Mouse (Mus musculus) cerebellum, postnatal 14 days (tissue): ENCODE measurements around the gene Pgm3.
A peak's percentile ranks its signal among the peaks of the same experiment; 100 is the strongest.
"Not testable (repeated sequence)": the region's sequence is repeated elsewhere in the genome, so short reads cannot be mapped to it uniquely, and the experiment has no call there.

Experiments used
- DNase-seq, 2 experiments: peaks; one replicate each; pipeline ENCODE4 v3.0.0; 2021; ENCODE audit warnings: mixed read lengths in 2 of 2

Pgm3 gene

GRCm38 (mm10) chr9:86571540-86572135, at the start of gene Pgm3, which contains the start of gene Rwdd2a:
TSS of gene Pgm3 (minus strand) at chr9:86571842.
TSS of gene Rwdd2a (plus strand) at chr9:86571991.
- DNase-seq: peak; percentile 98 to 99

DNA sequence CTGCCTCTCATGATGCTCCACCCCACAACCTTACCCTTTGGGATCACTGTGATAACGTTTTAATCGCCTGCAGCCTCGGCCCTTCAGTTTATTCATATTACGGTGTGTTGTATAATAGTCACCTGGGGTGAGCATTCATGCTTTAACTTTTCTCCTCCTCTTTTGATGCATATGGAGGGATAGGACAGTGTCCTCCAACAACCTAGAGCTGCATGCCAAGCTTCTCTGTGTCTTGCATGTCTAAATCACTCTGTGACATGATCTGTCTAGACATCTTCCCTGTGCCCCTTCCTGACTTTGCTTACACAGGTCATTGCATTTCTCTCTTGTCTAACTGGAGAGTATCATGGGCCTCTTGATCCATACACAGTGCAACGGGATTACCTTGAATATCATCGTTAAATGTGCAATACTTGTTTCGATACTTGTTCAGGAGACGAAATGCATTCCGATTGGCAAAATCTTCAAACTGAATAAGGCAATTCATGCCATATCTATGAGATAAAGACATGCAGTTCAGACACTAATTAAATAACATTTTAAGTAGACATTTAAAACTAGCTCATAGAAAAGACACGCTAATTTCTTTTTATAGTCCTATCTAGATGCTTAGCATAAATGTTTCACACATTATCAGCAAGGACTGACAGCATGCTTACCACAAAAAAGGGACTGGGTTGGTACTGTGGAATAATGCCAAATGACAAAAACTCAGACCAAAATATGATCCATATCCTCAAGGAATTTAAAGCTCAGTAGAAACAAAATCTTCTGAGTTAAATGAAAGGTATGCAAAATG, 47.9 kb upstream of the Pgm3 start:
- peak; percentile 5 to 24 for DNase-seq

DNA sequence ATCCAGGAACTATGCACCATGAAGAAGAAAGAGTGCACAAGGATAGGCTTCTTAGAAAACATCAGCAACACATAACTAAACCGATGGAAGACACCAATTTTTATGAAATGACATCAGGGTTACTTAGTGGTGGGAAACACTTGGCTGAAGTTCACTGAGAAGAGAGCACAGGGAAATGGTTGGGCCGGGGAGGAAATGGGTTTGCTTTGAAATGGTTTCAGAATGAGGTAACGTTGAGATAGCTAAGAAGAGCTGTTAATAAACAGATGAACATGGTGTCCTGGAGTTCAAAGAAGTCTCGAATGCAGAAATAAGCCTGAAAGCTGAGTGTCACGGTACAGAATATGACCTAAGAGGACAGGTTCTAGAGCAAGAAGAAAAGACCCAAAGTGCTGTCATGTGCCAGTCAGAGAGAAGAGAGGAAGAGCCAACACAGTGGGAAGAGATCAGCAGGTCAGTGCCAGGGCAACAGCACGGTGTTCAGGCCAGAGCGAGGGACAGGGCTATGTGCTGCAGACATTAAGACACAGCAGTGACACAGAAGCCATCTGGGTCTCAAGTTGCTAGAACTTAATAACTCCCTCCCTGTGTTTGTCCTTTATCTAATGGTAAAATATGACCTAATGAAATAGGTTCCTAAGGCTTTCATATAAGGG, 46.3 kb upstream of the Pgm3 start:
- no peak for DNase-seq

GRCm38 (mm10) chr9:86615765-86616164, 44.1 kb upstream of the Pgm3 start:
- no peak for DNase-seq

DNA sequence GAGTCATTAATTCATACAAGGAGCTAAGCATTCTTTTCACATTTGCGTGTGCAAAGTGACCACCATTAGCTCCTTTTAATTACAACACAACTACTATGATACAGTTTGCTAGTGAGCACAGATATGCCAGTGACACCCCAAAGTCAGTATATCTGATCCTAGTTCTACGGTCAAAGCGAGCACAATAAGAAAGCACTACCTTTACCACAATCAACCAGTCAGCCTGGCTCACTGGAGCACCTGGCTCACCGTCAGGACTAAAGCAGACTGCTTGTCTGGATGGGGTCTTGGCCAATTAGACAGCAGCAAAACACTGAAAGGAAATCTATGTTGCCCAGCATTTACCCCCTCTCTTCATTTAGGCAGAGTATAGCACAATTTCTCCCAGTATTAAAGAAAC, 40.4 kb upstream of the Pgm3 start:
- DNase-seq: no peak

DNA sequence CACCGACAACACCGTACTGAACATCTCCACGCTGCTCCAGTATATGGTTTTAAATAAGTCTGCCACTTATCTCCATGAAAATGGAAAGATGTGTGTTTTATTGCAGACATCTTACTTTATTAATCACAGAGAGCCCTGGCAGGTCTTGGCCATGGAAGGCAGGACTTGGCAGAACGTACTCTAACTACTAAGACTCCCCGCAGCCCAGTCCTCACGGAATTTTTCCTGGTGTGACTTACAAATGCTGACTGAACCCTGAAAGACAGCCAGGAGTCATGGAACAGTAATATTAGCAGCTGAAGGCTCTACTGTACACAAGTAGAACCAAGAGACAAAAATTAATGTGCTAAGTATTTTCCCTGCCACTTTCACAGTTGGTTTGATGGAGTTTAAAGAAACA, 34.1 kb upstream of the Pgm3 start:
- no peak for DNase-seq

DNA sequence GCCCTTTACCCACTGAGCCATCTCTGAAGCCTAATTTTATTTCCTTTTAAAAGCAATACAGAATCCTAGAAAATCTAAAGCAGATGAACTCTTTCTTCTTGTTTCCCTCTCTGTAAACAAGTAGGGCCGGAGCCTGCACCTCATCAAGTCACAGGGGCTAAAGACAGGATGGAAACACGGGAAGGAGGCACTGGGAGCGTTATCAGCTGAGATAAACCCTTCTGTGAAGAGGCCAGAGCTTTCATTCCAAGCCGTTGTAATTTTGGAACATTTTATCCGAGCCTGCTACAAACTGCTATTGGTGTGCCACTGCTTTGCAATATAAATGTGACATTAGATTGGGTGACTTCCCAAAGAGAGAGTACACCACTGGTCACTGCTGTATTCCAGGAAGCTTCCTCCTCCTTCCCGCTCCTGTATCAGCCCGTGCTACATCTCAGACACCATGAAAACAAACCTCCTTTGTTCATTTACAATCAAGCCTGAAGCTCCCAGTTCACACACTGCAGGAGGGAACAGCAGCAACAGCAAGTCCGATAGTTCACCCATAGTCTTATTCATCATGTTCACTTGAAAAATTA, 28.2 kb upstream of the Pgm3 start:
- no peak for DNase-seq

GRCm38 (mm10) chr9:86596983-86597382, 25.3 kb upstream of the Pgm3 start:
- not testable (repeated sequence) for DNase-seq

- DNase-seq: not testable (repeated sequence)
These were observed 22.7 kb upstream of the Pgm3 start for GRCm38 (mm10) chr9:86594357-86594767.

GRCm38 (mm10) chr9:86592676-86593668, 21.3 kb upstream of the Pgm3 start:
- DNase-seq: peak in 1 of 2 experiments; percentile 17

- no peak for DNase-seq
These were observed 15.6 kb upstream of the Pgm3 start for GRCm38 (mm10) chr9:86587019-86587795.

GRCm38 (mm10) chr9:86583740-86584139, 12.1 kb upstream of the Pgm3 start:
- DNase-seq: peak; percentile 77 to 80

DNA sequence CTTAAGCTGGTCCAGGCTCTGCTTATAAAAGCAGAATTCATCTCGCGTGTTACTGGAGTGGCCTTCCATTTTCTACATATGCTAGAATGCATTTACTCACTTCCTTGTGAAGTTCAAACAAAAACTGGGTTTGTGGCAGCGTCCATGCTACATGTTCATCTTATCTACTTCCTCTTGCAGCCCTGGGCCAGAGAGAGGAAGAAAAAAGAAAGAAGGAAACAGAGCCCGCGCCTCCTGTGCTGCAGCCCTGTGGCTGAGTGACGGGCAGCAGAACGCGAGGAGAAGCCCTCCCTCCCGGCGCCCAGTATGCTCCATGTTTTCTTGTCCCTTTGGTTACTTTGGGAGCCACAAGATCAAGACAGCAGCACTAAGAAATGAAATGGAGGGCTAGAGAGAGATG, 8.0 kb upstream of the Pgm3 start:
- DNase-seq: no peak

DNA sequence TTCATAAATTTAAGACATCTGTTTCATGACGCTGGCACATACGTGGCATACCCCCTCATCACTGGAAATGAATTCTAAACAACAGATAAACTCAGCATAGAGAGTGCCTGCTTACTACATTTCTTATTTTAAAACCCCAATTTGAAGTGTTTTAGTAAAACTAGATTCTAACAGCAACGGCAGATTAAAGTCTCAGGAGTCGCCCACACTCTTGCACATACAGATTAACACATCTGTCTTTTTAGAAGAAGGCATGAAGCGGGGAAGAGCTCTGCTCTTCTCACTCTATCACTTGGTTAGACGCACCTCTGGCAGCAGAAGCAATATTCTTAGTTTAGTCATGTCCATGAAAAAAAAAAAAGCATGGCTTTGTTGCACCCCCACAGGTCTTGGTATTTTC, 3.5 kb upstream of the Pgm3 start:
- no peak for DNase-seq

GRCm38 (mm10) chr9:86573616-86574303, 2.1 kb upstream of the Pgm3 start:
- no peak for DNase-seq

DNA sequence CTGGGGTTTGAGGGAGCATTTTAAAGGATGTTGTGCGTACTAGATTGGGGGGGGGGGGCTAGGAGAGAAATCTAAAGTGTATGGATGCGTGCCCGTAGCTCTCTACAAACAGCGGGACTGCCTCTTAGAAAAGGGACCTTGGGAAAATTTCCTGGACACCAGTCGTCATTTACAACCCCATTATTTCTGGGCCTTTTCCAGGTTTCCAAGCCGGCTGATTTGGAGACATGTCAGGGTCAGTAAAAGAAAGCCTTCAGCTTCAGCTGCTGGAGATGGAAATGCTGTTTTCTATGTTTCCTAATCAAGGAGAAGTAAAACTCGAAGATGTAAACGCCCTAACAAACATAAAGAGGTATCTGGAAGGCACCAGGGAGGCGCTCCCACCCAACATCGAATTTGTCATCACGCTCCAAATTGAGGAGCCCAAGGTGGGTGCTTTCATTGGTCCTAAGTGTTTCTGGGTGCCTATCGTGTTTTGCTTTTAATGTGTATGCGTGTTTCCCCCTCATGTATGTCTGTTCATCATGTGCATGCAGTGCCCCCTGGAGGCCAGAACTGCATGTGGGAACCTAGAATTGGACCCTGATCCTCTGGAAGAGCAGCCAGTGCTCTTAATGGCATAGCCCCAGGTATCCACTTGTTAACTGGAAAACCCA, 1.1 kb upstream of the Pgm3 start:
- DNase-seq: peak; percentile 78 to 86

DNA sequence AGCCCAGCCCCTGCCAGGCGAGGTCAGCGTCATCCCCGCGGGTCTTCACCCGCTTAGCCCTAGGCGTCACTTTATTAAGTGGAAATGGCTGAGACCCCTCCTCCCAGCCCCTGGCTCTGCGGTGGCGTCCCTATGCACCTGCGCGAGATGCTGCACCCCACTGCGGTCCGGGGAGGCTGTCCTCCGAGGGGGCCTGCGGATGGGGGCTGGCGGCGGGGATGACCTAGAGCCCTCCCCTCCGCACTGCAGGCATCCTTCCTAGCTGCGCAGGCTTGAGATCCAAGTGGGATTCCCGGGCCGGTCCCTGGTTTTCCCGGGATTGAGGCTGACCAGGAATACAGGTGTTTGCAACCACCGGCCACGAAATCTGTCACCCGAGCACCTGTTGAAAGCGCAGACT, 554 bp upstream of the Pgm3 start:
- no peak for DNase-seq

DNA sequence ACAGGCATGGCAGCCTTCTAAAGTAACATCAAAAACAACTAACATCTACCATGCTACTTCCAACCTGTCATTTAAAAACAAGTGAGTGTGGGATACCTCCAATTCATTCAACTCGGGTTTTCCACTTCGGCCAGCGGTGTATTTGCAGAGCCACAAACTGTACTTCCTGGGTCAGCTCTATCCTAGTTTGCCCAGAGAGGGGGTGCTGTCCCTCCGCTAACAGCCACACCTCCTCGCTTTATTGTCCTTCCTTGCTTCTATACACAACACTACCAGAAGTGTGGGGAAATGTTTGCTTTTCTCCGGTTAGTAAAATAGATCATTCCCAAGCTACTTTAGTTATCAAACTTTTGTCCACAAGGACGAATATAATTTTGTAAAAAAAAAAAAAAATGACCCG, 696 bp downstream of the Pgm3 start:
- DNase-seq: no peak

DNA sequence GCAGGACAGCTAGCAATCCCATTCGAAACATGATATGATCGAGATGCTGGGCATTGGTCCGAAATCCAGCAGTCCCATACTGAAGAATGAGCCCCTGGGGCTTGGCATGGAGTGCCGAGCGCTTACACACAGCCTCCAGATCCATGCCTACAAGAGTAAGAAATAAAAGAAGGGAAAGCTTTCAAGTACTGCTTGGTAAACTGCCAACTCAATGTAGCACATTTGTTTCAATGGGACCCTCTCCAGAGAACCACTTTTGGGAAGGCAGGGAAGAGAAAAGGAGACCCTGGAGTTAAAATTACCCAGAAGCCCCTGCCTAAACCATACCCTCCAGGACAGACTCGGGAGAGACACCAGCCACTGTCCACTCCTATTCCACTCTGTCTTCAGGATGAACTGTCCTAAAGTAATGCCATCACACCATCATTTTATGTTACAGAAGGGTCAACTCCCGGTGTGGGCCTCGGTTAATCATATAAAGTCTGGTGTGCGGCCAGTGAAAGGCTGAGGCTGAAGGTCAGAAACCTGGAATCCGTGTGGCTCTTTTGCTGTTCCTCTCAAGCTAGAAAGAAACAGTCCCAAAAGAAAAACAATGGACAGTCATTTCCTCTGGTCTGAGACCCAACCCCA, 1.3 kb downstream of the Pgm3 start:
- DNase-seq: no peak
